Mouse (Mus musculus) embryo, embryonic 11.5 days (tissue): Measurements from ENCODE around the gene Epop.

Source experiments
- DNase-seq: peaks from one replicate; pipeline ENCODE4 v3.0.0-alpha.2; 2012; ENCODE audit warnings: low read depth, low spot score

The Epop gene

DNA sequence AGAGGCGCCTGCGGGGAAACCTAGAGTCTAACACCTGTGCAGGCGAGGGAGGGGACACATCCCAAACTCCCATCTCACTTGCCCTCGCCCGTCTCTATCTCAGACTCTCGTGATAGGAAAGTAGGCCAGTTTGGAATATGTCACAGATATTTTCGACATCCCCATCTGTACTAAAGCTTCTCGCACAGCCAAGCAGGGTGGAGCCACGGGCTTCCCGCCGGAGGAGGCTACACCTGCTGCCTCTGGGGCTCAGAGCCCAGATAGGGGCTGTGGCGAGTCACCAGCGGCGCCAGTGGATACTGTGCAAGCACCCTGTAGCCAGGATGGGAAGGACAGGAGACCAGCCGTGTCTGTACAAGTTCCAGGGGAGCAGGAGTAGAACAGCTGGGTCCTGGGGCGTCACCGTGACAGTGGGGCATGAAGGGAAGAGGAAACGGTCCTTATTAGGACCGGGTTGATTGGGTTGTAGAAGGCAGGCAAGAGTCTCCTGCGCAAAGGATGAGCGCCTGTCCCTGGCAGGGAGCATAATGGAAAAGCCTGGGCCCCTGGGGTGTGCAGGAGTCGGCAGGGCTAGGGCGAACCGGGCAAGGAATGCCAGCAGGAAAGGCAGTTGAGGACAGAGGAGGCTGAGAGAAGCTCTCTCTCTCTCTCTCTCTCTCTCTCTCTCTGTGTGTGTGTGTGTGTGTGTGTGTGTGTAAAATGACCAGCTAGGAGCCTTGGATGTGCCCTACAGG is 39.1 kb downstream of the Epop start:
- no peak for DNase-seq

DNA sequence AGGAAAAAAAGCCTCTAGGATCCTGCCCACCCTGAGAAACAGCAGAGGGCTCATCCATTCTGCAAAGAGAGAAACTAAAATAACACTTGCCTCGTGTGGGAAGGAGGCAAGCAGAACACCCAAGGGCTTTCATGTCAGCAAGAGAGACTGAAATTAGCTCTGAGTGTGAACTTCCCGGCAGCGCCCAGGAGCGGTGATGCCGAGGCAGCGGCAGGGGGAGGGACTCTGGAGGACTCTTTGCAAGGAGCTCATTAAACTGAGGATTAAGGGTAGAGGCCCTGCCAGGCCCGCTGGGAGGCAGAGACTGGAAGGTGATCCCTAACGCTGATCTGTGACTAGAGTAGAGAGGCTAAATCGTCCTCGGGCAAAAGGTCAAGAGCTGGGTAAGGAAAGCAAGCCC is 40.3 kb downstream of the Epop start:
- no peak for DNase-seq

DNA sequence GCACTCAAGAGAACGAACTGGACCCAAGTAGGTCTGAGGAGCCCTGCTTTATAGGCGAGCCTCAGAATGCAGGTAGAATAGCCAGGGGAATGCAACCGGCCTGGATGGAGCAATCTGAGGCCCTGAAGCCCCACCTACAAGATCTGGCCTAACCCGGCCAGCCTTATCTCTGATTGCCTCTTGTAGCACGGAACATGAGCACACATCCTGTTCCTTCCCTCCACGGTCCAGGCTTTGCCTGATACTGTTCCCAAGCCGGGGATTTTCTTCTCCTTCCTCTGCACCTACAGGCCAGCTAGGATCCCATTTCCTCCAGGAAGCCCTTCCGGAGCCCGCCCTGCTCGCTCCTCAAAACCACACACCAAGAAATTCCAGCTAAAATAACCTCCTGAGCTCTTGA is 43.6 kb downstream of the Epop start:
- DNase-seq: no peak

DNA sequence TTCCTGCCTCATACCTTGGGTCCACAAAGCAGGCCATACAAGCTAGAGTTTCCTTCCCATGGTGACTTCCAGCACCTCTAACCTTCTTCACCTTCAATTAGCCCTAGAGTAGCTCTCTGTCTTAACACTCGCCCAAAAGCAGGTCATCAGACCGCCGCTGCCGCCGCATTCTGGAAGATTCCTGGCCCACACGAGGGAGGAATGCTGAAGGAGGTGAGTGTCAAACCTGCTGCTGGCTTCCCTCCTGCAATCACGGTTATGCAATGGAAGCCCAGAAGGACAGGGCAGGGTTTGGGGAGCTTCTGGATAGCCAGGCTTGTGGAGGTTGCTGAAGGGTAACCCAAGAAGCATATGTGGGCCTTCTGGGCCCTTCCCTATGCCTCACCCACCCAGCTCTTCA is 45.0 kb downstream of the Epop start:
- DNase-seq: no peak

DNA sequence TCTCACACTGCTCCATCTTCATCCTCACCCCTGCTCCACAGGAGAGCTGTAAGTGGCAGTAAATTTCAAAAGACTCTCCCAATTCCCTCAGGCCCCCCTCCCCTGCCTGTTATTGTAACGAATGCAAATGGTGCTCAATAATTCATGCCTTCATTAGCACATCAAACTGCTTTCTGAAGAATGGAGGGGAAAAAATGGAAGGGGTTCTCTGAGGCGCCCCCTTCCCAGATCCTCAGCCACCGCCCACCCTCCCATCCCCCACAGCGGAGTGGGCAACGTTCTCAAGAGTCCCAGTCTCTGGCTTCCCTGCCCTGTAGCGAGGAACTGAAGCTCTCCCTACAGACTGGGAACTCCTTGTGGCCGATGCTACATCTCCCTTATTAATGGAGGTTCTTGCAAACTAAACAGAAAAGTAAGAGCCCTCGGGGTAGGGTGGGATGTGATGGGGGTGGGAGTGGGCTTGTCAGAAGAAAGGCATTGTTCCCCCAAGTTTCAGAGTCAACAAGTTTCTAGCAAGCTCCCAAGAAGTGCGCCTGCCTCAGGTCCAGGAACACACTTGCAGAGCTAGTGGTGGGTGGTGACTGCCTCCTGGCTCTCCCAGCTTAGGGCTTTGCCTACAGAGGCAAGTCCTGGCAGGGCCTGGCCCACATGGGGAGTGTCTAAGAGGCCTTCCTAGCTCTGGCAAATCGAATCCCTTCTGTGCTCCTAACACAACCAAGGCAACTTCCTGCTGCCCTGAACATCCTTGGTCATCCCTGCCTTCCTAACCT is 50.2 kb downstream of the Epop start:
- no peak for DNase-seq

DNA sequence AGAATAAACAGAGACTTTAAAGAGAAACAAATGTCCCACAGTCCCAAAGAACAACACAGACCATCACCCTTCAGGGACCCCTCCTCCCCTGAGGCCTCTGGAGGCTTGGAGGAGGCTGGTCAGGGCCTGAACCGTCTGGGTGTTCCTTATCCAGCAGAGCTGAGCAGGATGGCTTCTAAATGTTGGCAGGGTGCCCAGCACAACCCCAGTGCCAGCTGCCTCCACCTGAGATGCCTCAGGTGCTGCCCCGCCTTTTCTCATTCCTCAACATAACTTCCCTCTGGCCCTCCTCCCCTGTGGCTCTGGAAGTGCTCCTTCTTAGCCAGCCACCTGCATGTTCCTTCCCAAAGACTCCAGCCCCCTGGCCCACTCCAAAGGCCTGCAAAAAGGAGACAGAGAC is 51.2 kb downstream of the Epop start:
- no peak for DNase-seq
